Mouse (Mus musculus) liver, adult 2 months (tissue): Measurements from ENCODE around the gene Hacd4.

Experiments used
- CTCF ChIP-seq: fragments of 200-500 bp; IDR thresholded peaks from 2 replicates; pipeline ENCODE4 v1.5.1; 2011; ENCODE audit warnings: low read depth, low read length, control low read depth
- POLR2A ChIP-seq: fragments of 200-500 bp; IDR thresholded peaks from 2 replicates; pipeline ENCODE4 v1.6.1; 2011; ENCODE audit warnings: low read length, control low read depth; ENCODE audit not compliant: insufficient read depth; ENCODE audit errors: extremely low read depth

GRCm38 (mm10) chr4:88390036-88390435, 48.7 kb downstream of the Hacd4 start:
- TF ChIP-seq CTCF (no peak), POLR2A (no peak)
